17 mouse cellular contexts compared by ENCODE assay signal in genomic region chr5:123201987-123202386, GRCm38 (mm10). TPM values are rescaled to one million over a fixed set of nuclear protein-coding genes. Genes with fewer than 3 reads are reported as not detected.
DNase-seq lines count a peak whose midpoint lies in the region; ATAC-seq and TF ChIP-seq lines count a peak whose summit lies in the region.
"Had no signal": no experiment of that assay in that cellular context is flagged by ENCODE, and none has a peak within 500 bp of the region (broad histone marks: within the 10 kb centered on the region; RNA-seq: fewer than 3 reads in every experiment).

No protein-coding gene starts in this region.

- peak; percentile 20 for DNase-seq in heart, embryonic 10.5 days (ENCODE audit: low spot score)
- DNase-seq in heart, adult 2 months: no peak
- peak; percentile 64 for DNase-seq in MEL (ENCODE audit: low read depth, low spot score)
- DNase-seq in cerebellum, postnatal 14 days: peak; percentile 49 to 65
- no peak for DNase-seq in liver, embryonic 13.5 days
- DNase-seq in urinary bladder, postnatal 36 days (ENCODE audit: low spot score in 2 of 2): no peak
- no peak for DNase-seq in layer of hippocampus, adult 9-10 months (ENCODE audit: low spot score)
- no peak for DNase-seq in thymus, postnatal 0 days (ENCODE audit: low spot score)
- DNase-seq: adrenal gland, adult 8-10 months; embryo, embryonic 11 days had no signal

- no peak for TF ChIP-seq POLR2A in heart, adult 2 months (IDR thresholded peaks at IDR 0.05; ENCODE audit: insufficient read depth, low read depth, low read length)
- TF ChIP-seq POLR2A in MEL (IDR thresholded peaks at IDR 0.05; ENCODE audit: control insufficient read depth in 1 of 2, insufficient read depth in 1 of 2, low read depth in 1 of 2, low read length in 2 of 2, poor library complexity in 1 of 2): no peak

- H3K4me3 ChIP-seq in heart, embryonic 10.5 days: no peak overlapping the region
- H3K4me3 ChIP-seq in heart, adult 2 months: no peak overlapping the region
- peak overlapping the region; percentile 35 to 50 for H3K4me3 ChIP-seq in MEL (ENCODE audit: control insufficient read depth in 1 of 2, insufficient read depth in 1 of 2, low read depth in 2 of 2, low read length in 2 of 2)
- no peak overlapping the region for H3K4me3 ChIP-seq in liver, embryonic 13.5 days (replicated peaks)
- H3K4me3 ChIP-seq: hindbrain, embryonic 12.5 days; lung, embryonic 15.5 days; megakaryocyte, embryonic 14.5 days had no signal

- peak; percentile 52; the same call in 1 of the 2 replicates for ATAC-seq in liver, embryonic 13.5 days (ENCODE audit: low read depth)
- ATAC-seq: forebrain, embryonic 14.5 days had no signal

- no peaks in the 10 kb centered on the region for H3K79me2 ChIP-seq in heart, adult 2 months (replicated peaks; ENCODE audit: control insufficient read depth, insufficient read depth, low read length)
- H3K79me2 ChIP-seq in MEL (ENCODE audit: control insufficient read depth, insufficient read depth, low read length, poor library complexity): no peaks in the 10 kb centered on the region; the same call in 1 of the 2 replicates

- H3K9me3 ChIP-seq in heart, embryonic 10.5 days: no peaks in the 10 kb centered on the region
- no peaks in the 10 kb centered on the region for H3K9me3 ChIP-seq in MEL (replicated peaks; ENCODE audit: insufficient read depth, low read length)
- no peaks in the 10 kb centered on the region for H3K9me3 ChIP-seq in liver, embryonic 13.5 days (replicated peaks)
- H3K9me3 ChIP-seq: hindbrain, embryonic 12.5 days; lung, embryonic 15.5 days had no signal

- intact Hi-C loops in heart, adult 2 months (cut with DNase I): no loop called here

- WGBS in heart, embryonic 10.5 days: 69% methylated on average over 5 of the region's 5 CpGs
- 63% methylated on average over 5 of the region's 5 CpGs for WGBS in heart, adult 2 months
- WGBS in liver, embryonic 13.5 days (ENCODE audit: insufficient replicate concordance): 49% methylated on average over 5 of the region's 5 CpGs

- H3K9ac ChIP-seq in heart, adult 2 months (ENCODE audit: low read depth, low read length): no peak overlapping the region
- peak overlapping the region; percentile 65 for H3K9ac ChIP-seq in MEL (ENCODE audit: control insufficient read depth, low read depth, low read length, poor library complexity, severe bottlenecking)
- H3K9ac ChIP-seq in liver, embryonic 13.5 days: peak overlapping the region; percentile 42
- H3K9ac ChIP-seq: hindbrain, embryonic 12.5 days; lung, embryonic 15.5 days had no signal

- TF ChIP-seq RAD21 in MEL (IDR thresholded peaks at IDR 0.05; ENCODE audit: low read depth, low read length): no peak

- TF ChIP-seq CTCF in heart, adult 2 months (IDR thresholded peaks at IDR 0.05): no peak
- TF ChIP-seq CTCF in MEL (IDR thresholded peaks at IDR 0.05 in 2 of 3, conservative IDR thresholded peaks at IDR 0.05 in 1 of 3; ENCODE audit: control insufficient read depth in 1 of 3, insufficient read depth in 1 of 3, low read depth in 2 of 3, low read length in 3 of 3, poor library complexity in 1 of 3, severe bottlenecking in 1 of 3): no peak

- H3K4me2 ChIP-seq in liver, embryonic 13.5 days: peak overlapping the region; percentile 31
- H3K4me2 ChIP-seq: hindbrain, embryonic 12.5 days; lung, embryonic 15.5 days had no signal

- H3K27me3 ChIP-seq in heart, embryonic 10.5 days (ENCODE audit: insufficient read depth, poor library complexity, severe bottlenecking): no peaks in the 10 kb centered on the region
- no peaks in the 10 kb centered on the region for H3K27me3 ChIP-seq in heart, adult 2 months (ENCODE audit: control insufficient read depth, insufficient read depth, low read length)
- no peaks in the 10 kb centered on the region for H3K27me3 ChIP-seq in MEL (ENCODE audit: control insufficient read depth in 1 of 2, insufficient read depth in 2 of 2, low read length in 2 of 2)
- H3K27me3 ChIP-seq in liver, embryonic 13.5 days: no peaks in the 10 kb centered on the region
- H3K27me3 ChIP-seq: hindbrain, embryonic 12.5 days; lung, embryonic 15.5 days had no signal

- no peak for TF ChIP-seq EP300 in heart, adult 2 months (IDR thresholded peaks at IDR 0.05; ENCODE audit: insufficient read depth, low read depth, low read length)
- TF ChIP-seq EP300 in MEL (IDR thresholded peaks at IDR 0.05; ENCODE audit: low read depth in 1 of 2, low read length in 2 of 2): peak in 1 of 2 experiments; percentile 59; a peak in 1 of 4 replicates

- no peak overlapping the region for H3K27ac ChIP-seq in heart, embryonic 10.5 days
- H3K27ac ChIP-seq in heart, adult 2 months: no peak overlapping the region
- peak overlapping the region; percentile 96 for H3K27ac ChIP-seq in MEL (ENCODE audit: control insufficient read depth, low read depth, low read length)
- peak overlapping the region; percentile 94 for H3K27ac ChIP-seq in liver, embryonic 13.5 days
- H3K27ac ChIP-seq: hindbrain, embryonic 12.5 days; lung, embryonic 15.5 days had no signal

- H3K36me3 ChIP-seq in heart, embryonic 10.5 days: no peaks in the 10 kb centered on the region
- no peaks in the 10 kb centered on the region for H3K36me3 ChIP-seq in heart, adult 2 months (ENCODE audit: control insufficient read depth, insufficient read depth, low read length)
- H3K36me3 ChIP-seq in MEL (ENCODE audit: control insufficient read depth in 1 of 2, insufficient read depth in 2 of 2, low read length in 2 of 2): peaks cover 0 to 17% of the 10 kb centered on the region in 2 experiments; a peak in 2 of 4 replicates
- H3K36me3 ChIP-seq in liver, embryonic 13.5 days: no peaks in the 10 kb centered on the region
- H3K36me3 ChIP-seq: hindbrain, embryonic 12.5 days; lung, embryonic 15.5 days had no signal

- H3K4me1 ChIP-seq in heart, embryonic 10.5 days: no peaks in the 10 kb centered on the region
- no peaks in the 10 kb centered on the region for H3K4me1 ChIP-seq in heart, adult 2 months (ENCODE audit: control insufficient read depth, insufficient read depth, low read length)
- peaks cover 12 to 22% of the 10 kb centered on the region in 2 experiments; a peak in 3 of 4 replicates for H3K4me1 ChIP-seq in MEL (ENCODE audit: control insufficient read depth in 1 of 2, insufficient read depth in 2 of 2, low read length in 2 of 2)
- H3K4me1 ChIP-seq in liver, embryonic 13.5 days (replicated peaks): peaks cover 31% of the 10 kb centered on the region
- H3K4me1 ChIP-seq: hindbrain, embryonic 12.5 days; lung, embryonic 15.5 days; megakaryocyte, embryonic 14.5 days had no signal

TF ChIP-seq in MEL, 35 proteins besides CTCF, POLR2A, EP300 and RAD21 (continues in another document):
- TF ChIP-seq MAZ (IDR thresholded peaks at IDR 0.05; ENCODE audit: low read depth, low read length): no peak
- TF ChIP-seq NRF1 (IDR thresholded peaks at IDR 0.05; ENCODE audit: insufficient read depth, low read depth, low read length, poor library complexity, severe bottlenecking): no peak
- no peak for TF ChIP-seq TBP (IDR thresholded peaks at IDR 0.05; ENCODE audit: low read depth, low read length)
- TF ChIP-seq GATA1 (IDR thresholded peaks at IDR 0.05; ENCODE audit: low read depth, low read length): peak; percentile 40; the same call in 1 of the 2 replicates
- TF ChIP-seq ZMIZ1 (IDR thresholded peaks at IDR 0.05; ENCODE audit: low read depth, low read length): no peak
- TF ChIP-seq SIN3A (IDR thresholded peaks at IDR 0.05; ENCODE audit: low read length): no peak
- no peak for TF ChIP-seq USF1 (IDR thresholded peaks at IDR 0.05; ENCODE audit: low read depth, low read length)
- TF ChIP-seq HCFC1 (IDR thresholded peaks at IDR 0.05; ENCODE audit: low read depth, low read length): no peak

RNA-seq across cellular contexts. Expression of gene Hpd, which starts 19.5 kb away (rescaled TPM):
- polyA plus RNA-seq in heart, embryonic 10.5 days (2016; fragmentation: Nextera tagmentation; extraction: Ambion mirVana): 0.35 TPM in 1 of 2 replicates, not detected in the other
- total RNA-seq in heart, adult 2 months (2021): not detected
- 0.61 and 0.97 TPM in 2 replicates for polyA plus RNA-seq in heart, adult 2 months (2012; rRNA removed)
- not detected in 2 replicates for total RNA-seq in MEL (2012; rRNA removed)
- polyA plus RNA-seq in MEL (2012; ENCODE audit: insufficient read depth in 1 of 2, insufficient read length in 2 of 2, low read depth in 1 of 2, low replicate concordance in 2 of 2, missing spikeins in 1 of 2): not detected
- 12.4 and 15.2 TPM in 2 replicates for polyA plus RNA-seq in liver, embryonic 13.5 days (2015; fragmentation: Nextera tagmentation; extraction: Ambion mirVana)
- 0.64 TPM in 1 of 2 replicates, not detected in the other for polyA plus RNA-seq in thymus, postnatal 0 days (2015; fragmentation: Nextera tagmentation; extraction: Ambion mirVana)
- total RNA-seq: left cerebral cortex, postnatal 36 days; neutrophil, adult 5-6 weeks had no signal
- polyA plus RNA-seq: C2C12; forebrain, embryonic 14.5 days; hindbrain, embryonic 12.5 days; lung, embryonic 15.5 days had no signal

RNA-seq across cellular contexts. Expression of gene Psmd9, which starts 32.8 kb away (rescaled TPM):
- 73.2 and 85.3 TPM in 2 replicates for polyA plus RNA-seq in heart, embryonic 10.5 days (2016; fragmentation: Nextera tagmentation; extraction: Ambion mirVana)
- total RNA-seq in heart, adult 2 months (2021): 10 to 100 TPM; 13.3 to 14.8 TPM
- polyA plus RNA-seq in heart, adult 2 months (2012; rRNA removed): 16.4 and 20.4 TPM in 2 replicates
- 28.4 and 32.0 TPM in 2 replicates for total RNA-seq in MEL (2012; rRNA removed)
- 10 to 100 TPM in 1 of 2 experiments, not detected in 1; 54.6 TPM for polyA plus RNA-seq in MEL (2012; ENCODE audit: insufficient read depth in 1 of 2, insufficient read length in 2 of 2, low read depth in 1 of 2, low replicate concordance in 2 of 2, missing spikeins in 1 of 2)
- polyA plus RNA-seq in liver, embryonic 13.5 days (2015; fragmentation: Nextera tagmentation; extraction: Ambion mirVana): 76.0 and 76.3 TPM in 2 replicates
- polyA plus RNA-seq in thymus, postnatal 0 days (2015; fragmentation: Nextera tagmentation; extraction: Ambion mirVana): 77.6 and 94.1 TPM in 2 replicates

RNA-seq across cellular contexts. Expression of gene Wdr66, which starts 49.9 kb away (rescaled TPM):
- polyA plus RNA-seq in heart, embryonic 10.5 days (2016; fragmentation: Nextera tagmentation; extraction: Ambion mirVana): 0.53 and 0.79 TPM in 2 replicates
- under 1 TPM; 0.52 to 0.65 TPM for total RNA-seq in heart, adult 2 months (2021)
- polyA plus RNA-seq in heart, adult 2 months (2012; rRNA removed): 1.5 and 2.0 TPM in 2 replicates
- 0.82 and 1.4 TPM in 2 replicates for total RNA-seq in MEL (2012; rRNA removed)
- polyA plus RNA-seq in MEL (2012; ENCODE audit: insufficient read depth in 1 of 2, insufficient read length in 2 of 2, low read depth in 1 of 2, low replicate concordance in 2 of 2, missing spikeins in 1 of 2): 1 to 10 TPM in 1 of 2 experiments, not detected in 1; 3.6 TPM
- polyA plus RNA-seq in liver, embryonic 13.5 days (2015; fragmentation: Nextera tagmentation; extraction: Ambion mirVana): 0.16 TPM in 1 of 2 replicates, not detected in the other
- 0.36 and 0.56 TPM in 2 replicates for polyA plus RNA-seq in thymus, postnatal 0 days (2015; fragmentation: Nextera tagmentation; extraction: Ambion mirVana)

RNA-seq across cellular contexts. Expression of gene Setd1b, which starts 60.0 kb away (rescaled TPM):
- 5.4 and 9.8 TPM in 2 replicates for polyA plus RNA-seq in heart, embryonic 10.5 days (2016; fragmentation: Nextera tagmentation; extraction: Ambion mirVana)
- 10 to 100 TPM; 12.9 to 19.4 TPM for total RNA-seq in heart, adult 2 months (2021)
- 6.4 and 7.4 TPM in 2 replicates for polyA plus RNA-seq in heart, adult 2 months (2012; rRNA removed)
- 3.0 and 4.1 TPM in 2 replicates for total RNA-seq in MEL (2012; rRNA removed)
- polyA plus RNA-seq in MEL (2012; ENCODE audit: insufficient read depth in 1 of 2, insufficient read length in 2 of 2, low read depth in 1 of 2, low replicate concordance in 2 of 2, missing spikeins in 1 of 2): 10 to 100 TPM in 1 of 2 experiments, not detected in 1; 23.5 TPM
- 3.4 and 3.8 TPM in 2 replicates for polyA plus RNA-seq in liver, embryonic 13.5 days (2015; fragmentation: Nextera tagmentation; extraction: Ambion mirVana)
- polyA plus RNA-seq in thymus, postnatal 0 days (2015; fragmentation: Nextera tagmentation; extraction: Ambion mirVana): 8.0 and 11.3 TPM in 2 replicates

Comparison
In these comparisons a context has a peak if more than half of its experiments do, and no peak if none do; other contexts are left out.
1. DNase-seq: peak in heart, embryonic 10.5 days (single experiment), MEL (single experiment) and cerebellum, postnatal 14 days (2 of 2); none in heart, adult 2 months (0 of 2), liver, embryonic 13.5 days (single experiment), urinary bladder, postnatal 36 days (0 of 2), layer of hippocampus, adult 9-10 months (single experiment) and thymus, postnatal 0 days (single experiment).
2. H3K27ac ChIP-seq: peak in MEL (single experiment) and liver, embryonic 13.5 days (single experiment); none in heart, embryonic 10.5 days (single experiment) and heart, adult 2 months (single experiment).
3. H3K4me3 ChIP-seq: peak in MEL (2 of 2); none in heart, embryonic 10.5 days (single experiment), heart, adult 2 months (single experiment) and liver, embryonic 13.5 days (single experiment).